Mouse (Mus musculus) forebrain, embryonic 13.5 days (tissue): ENCODE data around the gene Kcnh5. TPM values are rescaled to one million over a fixed set of nuclear protein-coding genes. Genes with fewer than 3 reads are reported as not detected.

ENCODE experiments used
- ATAC-seq: fragments of 200-750 bp; cut with Nextera tagmentation; 2 replicates; pipeline ENCODE4 v1.8.0; 2017
- H3K27ac ChIP-seq: fragments of 300-500 bp; sonication (generic); 2 replicates; pipeline ENCODE4 v1.5.1; 2015; ENCODE audit warnings: inconsistent platforms, mild to moderate bottlenecking, moderate library complexity
- H3K27me3 ChIP-seq: fragments of 300-500 bp; sonication (generic); 2 replicates; pipeline ENCODE4 v1.6.1; 2015; ENCODE audit warnings: mild to moderate bottlenecking, inconsistent platforms
- H3K36me3 ChIP-seq: fragments of 300-500 bp; sonication (generic); 2 replicates; pipeline ENCODE4 v1.6.1; 2015; ENCODE audit warnings: mild to moderate bottlenecking, inconsistent platforms; ENCODE audit not compliant: poor library complexity, severe bottlenecking
- H3K4me1 ChIP-seq: fragments of 300-500 bp; sonication (generic); 2 replicates; pipeline ENCODE4 v1.6.1; 2015; ENCODE audit warnings: inconsistent platforms
- H3K4me2 ChIP-seq: fragments of 300-500 bp; sonication (generic); 2 replicates; pipeline ENCODE4 v1.6.1; 2015; ENCODE audit warnings: inconsistent platforms, mild to moderate bottlenecking, moderate library complexity
- H3K4me3 ChIP-seq: fragments of 300-500 bp; sonication (generic); 2 replicates; pipeline ENCODE4 v1.5.1; 2015; ENCODE audit warnings: mild to moderate bottlenecking, inconsistent platforms
- H3K9ac ChIP-seq: fragments of 300-500 bp; sonication (generic); 2 replicates; pipeline ENCODE4 v1.6.1; 2015; ENCODE audit warnings: mild to moderate bottlenecking, inconsistent platforms
- H3K9me3 ChIP-seq: fragments of 300-500 bp; sonication (generic); replicated peaks from 2 replicates; pipeline ENCODE4 v1.6.1; 2016; ENCODE audit warnings: inconsistent platforms
- WGBS: fragments of 180-500 bp; shearing (Covaris S2); methylation state at CpG from one replicate; pipeline ENCODE4 v1.1.7; 2015; 5-methylcytosine and 5-hydroxymethylcytosine counted together
- polyA plus RNA-seq: library from polyadenylated mRNA; unstranded; fragments of >200 nt; fragmentation: Nextera tagmentation; extraction: Ambion mirVana; gene quantifications from 2 replicates; pipeline ENCODE4 v1.2.1, GENCODE M21; 2015

Kcnh5 gene
- polyA plus RNA-seq, 1 experiment from 2014 or later: 1.9 TPM

- ATAC-seq: no peak
- H3K4me1 ChIP-seq: no peaks in the 10 kb centered on the region
- 79% methylated on average over 5 of the region's 5 CpGs for WGBS
- no peak overlapping the region for H3K4me2 ChIP-seq
- no peak overlapping the region for H3K27ac ChIP-seq
- no peak overlapping the region for H3K4me3 ChIP-seq
- no peaks in the 10 kb centered on the region for H3K36me3 ChIP-seq
- H3K27me3 ChIP-seq: no peaks in the 10 kb centered on the region
- no peak overlapping the region for H3K9ac ChIP-seq
- no peaks in the 10 kb centered on the region for H3K9me3 ChIP-seq
Observed at GRCm38 (mm10) chr12:75077175-75077574, 100.0 kb downstream of the Kcnh5 start.

- no peaks in the 10 kb centered on the region for H3K4me1 ChIP-seq
- no peaks in the 10 kb centered on the region for H3K27me3 ChIP-seq
- H3K4me2 ChIP-seq: no peak overlapping the region
- no peak overlapping the region for H3K27ac ChIP-seq
- WGBS: 96% methylated on average over 2 of the region's 2 CpGs
- H3K36me3 ChIP-seq: no peaks in the 10 kb centered on the region
- H3K9me3 ChIP-seq: no peaks in the 10 kb centered on the region
- no peak overlapping the region for H3K4me3 ChIP-seq
- no peak overlapping the region for H3K9ac ChIP-seq
- no peak for ATAC-seq
Observed at GRCm38 (mm10) chr12:75071043-75071442, 106.1 kb downstream of the Kcnh5 start.

- Histone ChIP-seq H3K27ac (peak overlapping the region; percentile 31; the same call in 1 of the 2 replicates), H3K4me2 (no peak overlapping the region), H3K27me3 (no peaks in the 10 kb centered on the region), H3K36me3 (no peaks in the 10 kb centered on the region), H3K9ac (no peak overlapping the region), H3K4me1 (peaks cover 25% of the 10 kb centered on the region), H3K9me3 (no peaks in the 10 kb centered on the region), H3K4me3 (no peak overlapping the region)
- ATAC-seq: peak; percentile 90
Observed at GRCm38 (mm10) chr12:75062571-75062970, 114.6 kb downstream of the Kcnh5 start.

DNA sequence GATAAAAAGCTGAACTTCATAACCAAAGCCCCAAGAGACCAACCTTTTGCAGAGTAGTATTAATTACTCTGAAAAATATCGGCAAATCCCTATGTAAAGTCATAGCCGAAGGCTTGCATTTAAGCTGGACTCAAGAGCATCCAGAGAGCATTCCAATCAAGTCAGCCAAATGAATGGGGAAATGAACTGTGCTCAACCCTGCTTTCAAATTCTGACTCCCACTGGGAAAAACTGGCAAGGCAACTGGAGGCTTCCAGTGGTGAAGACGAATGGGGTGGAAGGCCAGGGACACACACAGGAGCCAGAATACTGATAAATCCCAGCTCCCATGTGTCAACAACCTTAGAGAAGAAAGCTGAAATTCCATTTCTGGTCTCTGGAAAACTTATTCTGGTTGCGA is 115.4 kb downstream of the Kcnh5 start:
- Histone ChIP-seq H3K4me3 (no peak overlapping the region), H3K27ac (peak overlapping the region; percentile 25; the same call in 1 of the 2 replicates)
- no peak for ATAC-seq

DNA sequence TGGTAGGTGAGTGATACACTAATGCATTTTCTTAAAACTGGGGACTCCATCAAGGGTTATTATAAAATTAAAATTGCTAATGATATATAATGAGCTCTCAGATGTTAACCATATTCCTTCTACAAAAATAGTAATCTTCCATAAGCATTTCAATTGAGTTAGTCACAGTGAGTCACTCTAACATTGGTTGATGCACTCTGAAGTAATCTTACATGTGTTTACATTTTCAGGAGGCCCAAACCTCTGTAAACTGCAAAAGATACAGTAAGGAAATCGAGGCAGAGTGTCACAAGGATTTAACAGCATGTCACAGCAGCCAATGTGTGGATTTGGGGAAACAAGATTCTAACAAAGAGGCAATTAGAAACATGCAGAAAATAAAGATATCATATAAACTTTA is 123.4 kb downstream of the Kcnh5 start:
- Histone ChIP-seq H3K27ac (no peak overlapping the region), H3K4me3 (no peak overlapping the region), H3K36me3 (no peaks in the 10 kb centered on the region), H3K4me2 (no peak overlapping the region), H3K9ac (no peak overlapping the region), H3K4me1 (no peaks in the 10 kb centered on the region), H3K27me3 (no peaks in the 10 kb centered on the region), H3K9me3 (no peaks in the 10 kb centered on the region; the same call in 1 of the 2 replicates)
- WGBS: 64% methylated on average over 1 of the region's 1 CpGs
- no peak for ATAC-seq

More for the DNA sequence above, 115.4 kb downstream of the Kcnh5 start:
- no peaks in the 10 kb centered on the region for H3K27me3 ChIP-seq
- no peaks in the 10 kb centered on the region for H3K36me3 ChIP-seq
- no peaks in the 10 kb centered on the region for H3K9me3 ChIP-seq
- peaks cover 25% of the 10 kb centered on the region for H3K4me1 ChIP-seq
- WGBS: 34% methylated on average over 4 of the region's 4 CpGs
- H3K4me2 ChIP-seq: no peak overlapping the region
- H3K9ac ChIP-seq: no peak overlapping the region

DNA sequence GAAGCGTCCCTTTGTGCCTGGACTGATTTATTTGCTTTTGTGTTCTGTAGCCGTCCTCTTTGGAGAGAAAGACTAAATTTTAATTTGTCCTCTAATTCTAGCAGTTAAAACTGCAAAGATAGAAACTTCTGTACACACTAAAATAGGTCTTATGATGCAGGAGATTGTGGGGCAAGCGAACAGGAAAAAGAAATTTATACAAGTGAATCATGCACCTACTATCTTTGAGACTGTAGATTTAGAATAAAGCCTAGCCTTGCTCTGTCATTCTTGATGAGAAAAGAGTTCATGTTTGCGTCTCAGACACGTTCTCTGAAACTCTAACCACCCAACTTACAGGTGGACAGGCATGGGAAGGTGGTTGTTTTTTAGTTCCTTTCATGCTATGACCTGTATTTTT is 140.4 kb downstream of the Kcnh5 start:
- WGBS: 88% methylated on average over 5 of the region's 5 CpGs
- Histone ChIP-seq H3K27me3 (no peaks in the 10 kb centered on the region), H3K9me3 (no peaks in the 10 kb centered on the region), H3K9ac (no peak overlapping the region), H3K36me3 (no peaks in the 10 kb centered on the region), H3K4me3 (no peak overlapping the region), H3K4me2 (no peak overlapping the region), H3K4me1 (no peaks in the 10 kb centered on the region), H3K27ac (no peak overlapping the region)
- no peak for ATAC-seq

DNA sequence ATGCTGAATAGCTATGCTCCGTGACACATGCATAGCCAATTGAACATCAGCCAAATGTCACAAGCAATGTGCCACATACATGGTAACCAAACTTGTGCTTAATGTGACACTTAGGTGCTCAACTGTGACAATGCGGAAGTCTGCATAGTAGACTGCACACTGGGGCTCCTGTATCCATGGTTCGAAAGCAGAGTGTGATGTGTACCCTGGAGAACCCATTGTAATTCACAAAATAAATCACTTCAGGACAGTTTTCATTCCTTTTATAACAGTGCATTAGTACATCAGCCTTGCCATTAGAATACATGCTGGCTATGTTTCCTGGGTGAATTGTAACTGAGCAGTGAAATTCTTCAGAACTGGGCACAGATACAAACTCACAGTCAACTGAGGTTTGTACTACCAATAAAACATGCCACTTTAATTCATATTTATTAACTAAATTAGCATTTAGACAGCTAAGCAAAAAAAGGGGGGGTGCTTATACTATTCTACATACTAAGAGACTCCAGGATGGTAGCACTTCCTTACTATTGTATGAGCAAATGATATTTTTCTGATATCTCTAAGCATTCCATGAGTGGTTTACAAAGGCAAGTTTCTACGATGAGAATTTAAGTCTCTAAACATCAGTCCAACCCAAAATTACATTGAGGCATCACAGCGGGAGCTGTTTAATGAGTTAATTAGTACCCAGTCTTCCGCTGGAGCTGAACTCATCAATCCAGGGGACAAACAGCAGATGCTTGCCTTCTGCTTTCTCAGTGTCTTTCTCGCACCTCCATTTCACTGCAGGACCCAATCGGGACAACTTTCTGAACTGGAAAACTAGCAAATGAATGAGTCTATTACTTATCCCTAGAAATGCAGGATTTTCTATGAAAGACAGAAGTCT is 144.9 kb downstream of the Kcnh5 start:
- H3K36me3 ChIP-seq: no peaks in the 10 kb centered on the region
- H3K27ac ChIP-seq: no peak overlapping the region
- H3K4me2 ChIP-seq: no peak overlapping the region
- no peak overlapping the region for H3K4me3 ChIP-seq
- H3K9ac ChIP-seq: no peak overlapping the region
- no peaks in the 10 kb centered on the region for H3K27me3 ChIP-seq
- no peaks in the 10 kb centered on the region for H3K9me3 ChIP-seq
- H3K4me1 ChIP-seq: no peaks in the 10 kb centered on the region
- ATAC-seq: no peak; the same call in 1 of the 2 replicates
- WGBS: 63% methylated on average over 8 of the region's 8 CpGs

DNA sequence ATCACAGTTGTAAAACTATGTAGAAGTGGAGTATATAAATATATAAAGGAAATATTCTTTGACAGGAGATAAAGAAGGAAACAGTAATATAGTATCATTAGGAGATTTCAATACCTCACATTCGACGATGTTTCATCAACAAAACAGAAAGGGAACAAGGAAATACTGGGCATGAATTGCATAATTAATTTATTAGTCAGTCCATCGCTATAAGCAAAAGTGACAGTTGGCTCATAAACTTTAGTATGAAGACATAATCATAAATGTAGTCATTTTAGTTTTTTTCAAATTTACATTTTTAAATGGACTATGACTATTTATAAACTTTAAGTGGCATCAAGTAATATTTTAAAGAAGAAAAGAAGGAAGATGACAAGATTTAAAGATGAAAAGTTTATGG is 205.9 kb downstream of the Kcnh5 start:
- no peaks in the 10 kb centered on the region for H3K27me3 ChIP-seq
- no peak overlapping the region for H3K4me2 ChIP-seq
- H3K4me3 ChIP-seq: no peak overlapping the region
- no peaks in the 10 kb centered on the region for H3K9me3 ChIP-seq
- H3K27ac ChIP-seq: no peak overlapping the region
- H3K36me3 ChIP-seq: no peaks in the 10 kb centered on the region
- H3K4me1 ChIP-seq: no peaks in the 10 kb centered on the region
- H3K9ac ChIP-seq: no peak overlapping the region
- no peak for ATAC-seq
- WGBS: 95% methylated on average over 3 of the region's 3 CpGs

GRCm38 (mm10) chr12:74969420-74969819 is 207.7 kb downstream of the Kcnh5 start:
- Histone ChIP-seq H3K36me3 (no peaks in the 10 kb centered on the region), H3K4me1 (no peaks in the 10 kb centered on the region), H3K9me3 (no peaks in the 10 kb centered on the region), H3K4me3 (no peak overlapping the region), H3K27ac (no peak overlapping the region), H3K4me2 (no peak overlapping the region), H3K27me3 (no peaks in the 10 kb centered on the region), H3K9ac (no peak overlapping the region)
- no peak for ATAC-seq
- WGBS: 87% methylated on average over 4 of the region's 4 CpGs

DNA sequence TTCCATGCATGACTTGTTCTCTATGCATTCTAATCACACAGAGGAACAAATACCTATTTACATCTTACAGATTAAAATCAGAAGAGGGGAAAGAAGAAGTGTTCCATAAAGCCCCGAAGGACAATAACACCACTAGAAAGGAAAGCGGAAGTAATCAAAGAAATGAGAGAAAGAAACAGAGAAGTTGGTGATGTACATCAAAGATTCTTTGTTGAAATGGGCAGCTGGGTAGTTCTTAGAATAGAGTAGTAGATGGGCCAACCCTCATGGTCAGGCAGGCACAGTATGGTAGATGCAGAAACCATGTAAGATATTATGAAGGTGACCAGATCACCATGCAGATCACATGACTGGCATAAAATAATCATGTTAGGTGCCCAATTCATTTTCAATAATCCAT is 210.9 kb downstream of the Kcnh5 start:
- ATAC-seq: no peak
- Histone ChIP-seq H3K27ac (no peak overlapping the region), H3K4me1 (no peaks in the 10 kb centered on the region), H3K9ac (no peak overlapping the region), H3K36me3 (no peaks in the 10 kb centered on the region), H3K9me3 (no peaks in the 10 kb centered on the region), H3K4me2 (no peak overlapping the region), H3K27me3 (no peaks in the 10 kb centered on the region), H3K4me3 (no peak overlapping the region)
- WGBS: 41% methylated on average over 2 of the region's 2 CpGs

GRCm38 (mm10) chr12:74952661-74953060 is 224.5 kb downstream of the Kcnh5 start:
- Histone ChIP-seq H3K9me3 (no peaks in the 10 kb centered on the region), H3K36me3 (no peaks in the 10 kb centered on the region), H3K4me1 (0 out of 2 replicates have a peak, but pooled peaks cover 9% of the 10 kb centered on the region), H3K4me2 (no peak overlapping the region), H3K4me3 (no peak overlapping the region), H3K27ac (no peak overlapping the region), H3K27me3 (no peaks in the 10 kb centered on the region), H3K9ac (no peak overlapping the region)
- ATAC-seq: no peak
- WGBS: 59% methylated on average over 2 of the region's 2 CpGs

- WGBS: 59% methylated on average over 9 of the region's 9 CpGs
- H3K27ac ChIP-seq: no peak overlapping the region
- no peaks in the 10 kb centered on the region for H3K9me3 ChIP-seq
- no peaks in the 10 kb centered on the region for H3K36me3 ChIP-seq
- ATAC-seq: no peak
- no peaks in the 10 kb centered on the region for H3K27me3 ChIP-seq
- no peak overlapping the region for H3K4me3 ChIP-seq
- no peak overlapping the region for H3K9ac ChIP-seq
- H3K4me1 ChIP-seq: 0 out of 2 replicates have a peak, but pooled peaks cover 9% of the 10 kb centered on the region
- no peak overlapping the region for H3K4me2 ChIP-seq
Observed at GRCm38 (mm10) chr12:74951124-74952115, 225.7 kb downstream of the Kcnh5 start.
